Mouse (Mus musculus) induced T-regulatory cell, adult 2 months (primary cell): Measurements from ENCODE around the gene Gm6169.
"Not testable (repeated sequence)": the region's sequence is repeated elsewhere in the genome, so short reads cannot be mapped to it uniquely, and the experiment has no call there.

Experiments used
- DNase-seq: peaks from one replicate; pipeline ENCODE4 v3.0.0-alpha.2; 2012; ENCODE audit warnings: low read depth

Gm6169 gene

GRCm38 (mm10) chr13:97070931-97071625, 28.0 kb downstream of the Gm6169 start:
- DNase-seq, result no peak

- DNase-seq, result no peak
Observed at GRCm38 (mm10) chr13:97068151-97068550, 30.9 kb downstream of the Gm6169 start.

- no peak for DNase-seq
Observed at GRCm38 (mm10) chr13:97067691-97068090, 31.3 kb downstream of the Gm6169 start.

DNA sequence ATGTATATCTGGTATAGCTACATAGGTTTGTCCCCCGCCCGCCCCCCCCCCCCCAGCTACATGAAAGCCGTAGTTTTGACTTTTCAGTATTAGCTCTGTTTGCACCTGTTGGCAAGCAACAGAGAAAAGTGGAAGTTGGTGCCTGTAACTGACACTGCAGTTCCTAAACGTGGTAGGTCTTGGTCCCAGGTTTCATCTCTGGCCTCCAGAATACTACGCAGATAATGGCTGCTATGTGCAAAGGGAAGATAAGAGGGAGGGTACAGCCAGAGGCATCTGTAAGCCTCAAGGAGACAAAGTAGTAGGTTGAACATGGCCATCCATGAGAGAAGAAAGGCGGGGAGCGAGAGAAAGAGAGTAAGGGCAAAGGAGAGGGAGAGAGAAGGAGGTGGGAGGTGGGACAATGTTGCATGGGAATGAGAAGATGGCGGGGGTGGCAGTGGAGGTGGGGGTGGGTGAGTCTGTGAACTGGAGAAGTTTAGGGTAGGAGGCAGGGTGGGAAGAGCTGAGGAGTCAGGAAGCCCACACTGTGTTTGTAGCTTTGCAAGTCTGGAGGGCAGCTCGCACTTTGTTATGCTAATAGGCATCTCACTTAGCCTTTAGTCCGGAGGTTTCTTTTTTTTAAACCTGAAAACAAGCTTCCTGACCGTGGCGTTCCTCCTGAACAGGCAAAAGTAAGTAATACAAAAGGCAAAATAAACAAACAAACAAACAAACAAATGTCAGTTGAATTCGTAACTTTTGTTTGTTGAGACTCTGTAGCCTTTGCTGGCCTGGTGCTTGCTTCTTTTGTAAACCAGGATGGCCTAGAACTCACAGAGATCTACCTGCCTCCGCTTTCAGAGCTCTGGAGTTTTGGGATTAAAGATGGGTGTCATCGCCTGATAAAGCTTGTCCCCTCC, 32.1 kb downstream of the Gm6169 start, which contains the start of gene Fam169a:
TSS of gene Fam169a (plus strand) at position 638 of the 902 bp plus-strand sequence.
- DNase-seq, result no peak

DNA sequence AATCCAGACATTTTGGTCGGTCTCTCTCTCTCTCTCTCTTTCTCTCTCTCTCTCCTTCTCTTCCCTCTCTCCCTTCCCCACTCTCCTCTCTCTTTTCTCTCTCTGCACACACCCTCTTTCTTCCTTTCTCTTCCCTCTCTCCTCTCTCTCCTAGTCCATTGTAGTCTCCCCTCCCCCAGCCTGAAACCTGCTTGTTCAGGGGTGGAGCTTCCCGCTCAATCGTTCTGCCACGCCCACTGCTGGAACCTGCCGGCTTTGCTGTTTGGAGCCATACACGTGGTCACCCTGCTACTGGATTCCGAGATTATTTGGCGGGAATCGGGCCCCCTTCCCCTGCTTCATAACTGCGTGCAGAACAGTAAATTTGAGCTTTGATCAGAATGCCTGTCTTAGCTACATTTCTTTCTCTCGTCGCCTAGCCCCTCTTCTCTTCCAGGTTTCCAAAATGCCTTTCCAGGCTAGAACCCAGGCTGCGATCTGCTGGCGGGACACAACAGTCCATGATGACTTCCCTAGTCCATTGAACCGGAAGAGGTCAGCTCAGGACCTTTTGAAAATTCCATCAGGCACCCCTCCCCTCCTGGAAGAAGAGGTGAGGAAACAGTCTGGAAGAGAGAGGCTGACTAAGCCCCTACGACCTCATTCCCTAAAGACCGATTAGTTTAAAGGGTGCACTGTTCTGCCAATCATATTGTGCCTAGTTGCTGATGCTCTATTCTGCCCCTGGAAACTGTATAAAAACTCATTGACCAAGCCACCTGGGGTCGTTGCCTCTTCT, 34.0 kb downstream of the Gm6169 start:
- DNase-seq, result not testable (repeated sequence)

DNA sequence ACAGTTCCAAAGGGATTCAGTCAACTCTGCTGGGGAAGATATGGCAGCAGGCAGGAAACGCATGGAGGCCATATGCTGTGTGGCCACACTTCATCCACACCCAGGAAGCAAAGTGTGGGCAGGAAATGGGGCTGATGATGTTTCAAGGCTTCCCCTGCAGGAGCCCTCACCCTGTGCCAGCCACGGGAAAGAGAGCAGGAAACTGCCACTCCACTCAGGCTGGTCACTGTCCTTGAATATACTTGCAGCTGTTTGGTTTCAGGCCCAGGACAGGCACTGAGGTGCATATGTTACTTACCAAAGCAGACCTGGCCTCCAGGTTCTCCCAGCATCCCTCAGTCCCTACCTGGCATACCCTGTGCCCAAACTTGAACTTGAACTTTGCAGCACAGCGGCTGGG, 34.6 kb downstream of the Gm6169 start:
- DNase-seq, result peak; percentile 21

DNA sequence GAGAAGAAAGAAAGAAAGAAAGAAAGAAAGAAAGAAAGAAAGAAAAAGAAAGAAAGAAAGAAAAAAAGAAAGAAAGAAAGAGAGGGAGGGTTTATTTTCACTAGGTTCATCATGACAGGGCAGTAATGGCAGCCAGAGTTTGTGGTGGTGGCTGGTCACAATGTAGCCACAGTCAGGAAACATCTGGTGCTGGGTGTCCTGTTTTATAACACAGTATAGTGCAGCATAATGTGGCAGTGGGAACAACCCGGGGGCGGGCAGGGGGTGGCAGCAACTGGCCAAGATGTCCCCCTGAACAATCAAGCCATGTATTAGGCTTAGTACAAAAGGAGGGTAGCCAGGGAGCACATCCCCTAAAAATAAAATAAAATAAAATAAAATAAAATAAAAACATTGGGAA, 35.6 kb downstream of the Gm6169 start:
- no peak for DNase-seq

DNA sequence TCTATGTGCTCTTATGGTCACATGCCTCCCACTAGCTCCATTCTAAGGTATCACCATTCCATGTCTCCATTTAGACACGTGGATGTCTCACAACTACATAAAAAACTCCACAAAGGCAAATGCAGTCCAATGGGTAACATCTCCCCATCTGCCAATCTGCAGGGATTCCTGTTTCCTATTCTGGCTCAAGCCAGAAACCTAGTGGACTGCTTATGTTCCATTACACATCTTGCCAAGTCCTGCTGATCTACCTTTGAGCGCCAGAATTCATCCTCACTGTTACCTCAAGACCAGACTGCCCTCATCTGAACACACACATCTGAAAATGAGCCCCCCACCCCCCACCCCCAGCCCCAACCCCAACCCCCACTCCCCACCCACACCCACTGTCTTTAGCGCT, 36.9 kb downstream of the Gm6169 start:
- DNase-seq, result no peak

GRCm38 (mm10) chr13:97060331-97060730, 38.7 kb downstream of the Gm6169 start:
- DNase-seq, result no peak

- DNase-seq, result no peak
Observed at GRCm38 (mm10) chr13:97059746-97060145, 39.3 kb downstream of the Gm6169 start.

- no peak for DNase-seq
Observed at GRCm38 (mm10) chr13:97057817-97058216, 41.2 kb downstream of the Gm6169 start.

DNA sequence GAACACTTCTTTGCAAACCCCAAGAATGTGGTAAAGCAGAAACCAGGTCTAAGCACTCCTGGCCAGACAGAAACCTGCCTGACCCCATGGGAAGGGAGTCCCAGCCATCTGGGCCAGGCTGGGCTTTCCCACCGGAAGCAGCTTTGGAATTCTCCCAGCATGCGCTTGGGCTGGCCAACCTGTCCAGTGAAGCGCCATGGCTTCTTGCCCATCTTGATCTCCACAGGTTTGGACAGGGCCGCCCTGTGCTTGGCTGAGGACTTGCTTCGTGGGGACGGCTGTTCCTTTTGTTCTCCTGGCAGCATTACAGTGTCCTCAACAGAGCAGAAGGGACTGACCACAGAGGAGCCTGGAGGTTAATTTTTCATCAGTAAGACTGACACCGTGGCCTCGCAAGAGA, 45.2 kb downstream of the Gm6169 start:
- DNase-seq, result no peak

- peak; percentile 63 for DNase-seq
Observed at GRCm38 (mm10) chr13:97052667-97053066, 46.4 kb downstream of the Gm6169 start.

DNA sequence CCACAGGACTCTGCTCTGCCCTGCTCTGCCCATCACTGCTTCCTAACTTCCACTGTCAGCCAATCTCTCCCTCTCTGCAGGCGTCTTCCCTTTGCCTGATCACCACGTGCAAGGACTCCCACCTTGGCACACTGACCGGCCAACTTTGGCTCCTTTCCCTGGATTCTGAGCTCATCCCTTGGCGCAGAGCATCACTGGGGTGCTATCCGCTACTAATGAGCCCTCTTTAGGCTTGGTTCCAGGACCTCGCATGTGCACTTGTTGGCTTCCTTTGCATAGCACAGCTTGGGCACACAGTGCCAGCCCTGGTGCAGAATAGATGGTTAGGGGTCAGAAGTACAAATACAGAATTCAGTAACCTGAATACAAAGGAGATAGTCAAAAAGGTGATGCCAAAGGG, 47.9 kb downstream of the Gm6169 start:
- no peak for DNase-seq
